Mouse (Mus musculus) liver, embryonic 12.5 days (tissue): ENCODE data around the gene Elp4. TPM values are rescaled to one million over a fixed set of nuclear protein-coding genes. Genes with fewer than 3 reads are reported as not detected.

Experiments
- ATAC-seq: fragments of 200-750 bp; cut with Nextera tagmentation; 2 replicates; pipeline ENCODE4 v1.8.0; 2017; ENCODE audit warnings: moderate number of reproducible peaks, mild to moderate bottlenecking, moderate library complexity
- H3K27ac ChIP-seq: fragments of 300-500 bp; sonication (generic); 2 replicates; pipeline ENCODE4 v1.5.1; 2016; ENCODE audit warnings: mild to moderate bottlenecking
- H3K27me3 ChIP-seq: fragments of 300-500 bp; sonication (generic); replicated peaks from 2 replicates; pipeline ENCODE4 v1.6.1; 2016; ENCODE audit warnings: mild to moderate bottlenecking, moderate library complexity
- H3K36me3 ChIP-seq: fragments of 300-500 bp; sonication (generic); 2 replicates; pipeline ENCODE4 v1.6.1; 2016; ENCODE audit warnings: mild to moderate bottlenecking, moderate library complexity
- H3K4me1 ChIP-seq: fragments of 300-500 bp; sonication (generic); 2 replicates; pipeline ENCODE4 v1.6.1; 2016
- H3K4me2 ChIP-seq: fragments of 300-500 bp; sonication (generic); 2 replicates; pipeline ENCODE4 v1.6.1; 2016; ENCODE audit warnings: mild to moderate bottlenecking, moderate library complexity
- H3K4me3 ChIP-seq: fragments of 300-500 bp; sonication (generic); 2 replicates; pipeline ENCODE4 v1.5.1; 2016; ENCODE audit warnings: mild to moderate bottlenecking, moderate library complexity
- H3K9ac ChIP-seq: fragments of 300-500 bp; sonication (generic); 2 replicates; pipeline ENCODE4 v1.6.1; 2016; ENCODE audit warnings: mild to moderate bottlenecking, moderate library complexity
- H3K9me3 ChIP-seq: fragments of 300-500 bp; sonication (generic); replicated peaks from 2 replicates; pipeline ENCODE4 v1.6.1; 2016; ENCODE audit warnings: mild to moderate bottlenecking, moderate library complexity
- WGBS: fragments of 180-500 bp; shearing (Covaris S2); methylation state at CpG from one replicate; pipeline ENCODE4 v1.1.7; 2016; ENCODE audit not compliant: insufficient replicate concordance; 5-methylcytosine and 5-hydroxymethylcytosine counted together
- polyA plus RNA-seq: library from polyadenylated mRNA; unstranded; fragments of >200 nt; fragmentation: Nextera tagmentation; extraction: Ambion mirVana; gene quantifications from 2 replicates; pipeline ENCODE4 v1.2.1, GENCODE M21; 2016

Gene Elp4
- polyA plus RNA-seq, 1 experiment from 2014 or later: 24.8 TPM

- Histone ChIP-seq H3K36me3 (no peaks in the 10 kb centered on the region), H3K4me3 (no peak overlapping the region), H3K9ac (no peak overlapping the region), H3K9me3 (no peaks in the 10 kb centered on the region), H3K4me2 (no peak overlapping the region), H3K27ac (no peak overlapping the region), H3K27me3 (peaks cover 100% of the 10 kb centered on the region), H3K4me1 (peaks cover 30% of the 10 kb centered on the region)
- WGBS: 4% methylated on average over 4 of the region's 4 CpGs
- no peak for ATAC-seq
Measured at GRCm38 (mm10) chr2:105678306-105678705, 226.1 kb downstream of the Elp4 start.

GRCm38 (mm10) chr2:105677434-105678105 lies 226.8 kb downstream of the Elp4 start:
- no peak for ATAC-seq
- Histone ChIP-seq H3K9ac (no peak overlapping the region), H3K4me1 (peaks cover 27% of the 10 kb centered on the region), H3K9me3 (no peaks in the 10 kb centered on the region), H3K4me3 (no peak overlapping the region), H3K27me3 (peaks cover 100% of the 10 kb centered on the region), H3K4me2 (no peak overlapping the region), H3K27ac (no peak overlapping the region), H3K36me3 (no peaks in the 10 kb centered on the region)
- 2% methylated on average over 11 of the region's 11 CpGs for WGBS

GRCm38 (mm10) chr2:105676909-105677433 lies 227.4 kb downstream of the Elp4 start:
- Histone ChIP-seq H3K36me3 (no peaks in the 10 kb centered on the region), H3K9me3 (no peaks in the 10 kb centered on the region), H3K4me1 (peaks cover 24% of the 10 kb centered on the region), H3K9ac (no peak overlapping the region), H3K27me3 (peaks cover 100% of the 10 kb centered on the region), H3K27ac (no peak overlapping the region), H3K4me3 (no peak overlapping the region), H3K4me2 (no peak overlapping the region)
- 2% methylated on average over 11 of the region's 11 CpGs for WGBS
- ATAC-seq: no peak

- no peak overlapping the region for H3K9ac ChIP-seq
- H3K9me3 ChIP-seq: no peaks in the 10 kb centered on the region
- no peaks in the 10 kb centered on the region for H3K36me3 ChIP-seq
- peak overlapping the region; percentile 65 for H3K4me2 ChIP-seq
- WGBS: 1% methylated on average over 77 of the region's 77 CpGs
- no peak for ATAC-seq
- peaks cover 100% of the 10 kb centered on the region for H3K27me3 ChIP-seq
- no peak overlapping the region for H3K27ac ChIP-seq
- H3K4me1 ChIP-seq: peaks cover 22% of the 10 kb centered on the region
- H3K4me3 ChIP-seq: peak overlapping the region; percentile 35
Measured at GRCm38 (mm10) chr2:105676080-105676908, 228.1 kb downstream of the Elp4 start.

DNA sequence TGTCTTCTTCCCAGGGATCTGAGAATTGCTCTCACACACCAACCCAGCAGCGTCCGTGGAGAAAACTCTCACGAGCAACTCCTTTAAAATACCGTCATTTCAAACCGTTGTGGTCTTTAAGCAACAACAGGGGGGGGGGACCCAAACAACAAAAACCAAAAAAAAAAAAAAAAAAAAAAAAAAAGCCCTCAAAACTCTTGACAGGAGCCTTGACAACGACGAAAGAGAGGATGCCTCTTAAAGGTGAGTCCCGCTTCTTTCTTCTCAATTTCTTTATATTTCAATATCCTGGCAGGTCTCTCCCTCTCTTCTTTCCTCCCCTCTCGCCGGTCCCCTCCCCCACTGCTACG lies 228.7 kb downstream of the Elp4 start:
- no peak for ATAC-seq
- no peak overlapping the region for H3K27ac ChIP-seq
- H3K4me2 ChIP-seq: peak overlapping the region; percentile 65
- H3K36me3 ChIP-seq: no peaks in the 10 kb centered on the region
- no peak overlapping the region for H3K9ac ChIP-seq
- peaks cover 100% of the 10 kb centered on the region for H3K27me3 ChIP-seq
- H3K9me3 ChIP-seq: no peaks in the 10 kb centered on the region
- 1% methylated on average over 11 of the region's 11 CpGs for WGBS
- H3K4me3 ChIP-seq: peak overlapping the region; percentile 41
- peaks cover 22% of the 10 kb centered on the region for H3K4me1 ChIP-seq

- H3K27me3 ChIP-seq: peaks cover 100% of the 10 kb centered on the region
- peaks cover 22% of the 10 kb centered on the region for H3K4me1 ChIP-seq
- peak overlapping the region; percentile 41 for H3K4me3 ChIP-seq
- peak; percentile 73 for ATAC-seq
- H3K9me3 ChIP-seq: no peaks in the 10 kb centered on the region
- WGBS: 2% methylated on average over 49 of the region's 49 CpGs
- no peak overlapping the region for H3K9ac ChIP-seq
- no peaks in the 10 kb centered on the region for H3K36me3 ChIP-seq
- H3K27ac ChIP-seq: no peak overlapping the region
- H3K4me2 ChIP-seq: peak overlapping the region; percentile 65
Measured at GRCm38 (mm10) chr2:105674875-105675729, 229.3 kb downstream of the Elp4 start.

- no peak; the same call in 1 of the 2 replicates for ATAC-seq
- under 1% methylated on average over 36 of the region's 36 CpGs for WGBS
- no peak overlapping the region for H3K9ac ChIP-seq
Measured at GRCm38 (mm10) chr2:105674061-105674874, 230.1 kb downstream of the Elp4 start.

GRCm38 (mm10) chr2:105673631-105674060 lies 230.7 kb downstream of the Elp4 start:
- Histone ChIP-seq H3K4me3 (0 out of 2 replicates have a peak overlapping the region, but pooled peaks have one; percentile 7), H3K4me2 (peak overlapping the region; percentile 65; the same call in 1 of the 2 replicates), H3K9ac (no peak overlapping the region), H3K36me3 (no peaks in the 10 kb centered on the region), H3K9me3 (no peaks in the 10 kb centered on the region), H3K27ac (no peak overlapping the region), H3K4me1 (peaks cover 27% of the 10 kb centered on the region), H3K27me3 (peaks cover 100% of the 10 kb centered on the region)
- no peak for ATAC-seq
- WGBS: 4% methylated on average over 10 of the region's 10 CpGs

More at GRCm38 (mm10) chr2:105674061-105674874, 230.1 kb downstream of the Elp4 start:
- H3K27me3 ChIP-seq: peaks cover 100% of the 10 kb centered on the region
- H3K9me3 ChIP-seq: no peaks in the 10 kb centered on the region
- H3K36me3 ChIP-seq: no peaks in the 10 kb centered on the region
- H3K4me2 ChIP-seq: peak overlapping the region; percentile 65
- H3K27ac ChIP-seq: no peak overlapping the region
- peak overlapping the region; percentile 41 for H3K4me3 ChIP-seq
- H3K4me1 ChIP-seq: peaks cover 22% of the 10 kb centered on the region

DNA sequence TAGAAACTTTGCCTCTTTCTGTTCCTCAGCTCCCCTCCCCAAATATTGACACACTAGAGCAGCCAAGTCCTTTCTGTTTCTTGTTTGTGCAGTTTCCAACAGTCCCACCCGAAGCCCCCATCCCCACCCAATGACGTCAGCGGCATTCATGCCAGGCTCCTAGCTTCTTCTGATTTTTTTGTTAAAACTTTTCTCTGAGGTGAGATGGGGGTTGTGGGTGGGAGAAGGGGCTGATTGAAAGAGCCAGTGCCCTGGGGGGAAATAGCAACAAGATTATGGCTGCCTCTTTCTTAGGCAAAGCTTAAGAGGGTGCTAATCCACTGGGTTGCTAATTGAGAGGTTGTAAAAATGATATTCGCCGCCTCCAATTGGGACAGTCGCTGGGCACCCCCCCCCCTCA lies 231.3 kb downstream of the Elp4 start:
- Histone ChIP-seq H3K4me3 (no peak overlapping the region), H3K27ac (no peak overlapping the region), H3K27me3 (peaks cover 100% of the 10 kb centered on the region), H3K9me3 (no peaks in the 10 kb centered on the region), H3K36me3 (no peaks in the 10 kb centered on the region), H3K9ac (no peak overlapping the region), H3K4me2 (no peak overlapping the region), H3K4me1 (peaks cover 32% of the 10 kb centered on the region)
- WGBS: 2% methylated on average over 6 of the region's 6 CpGs
- no peak for ATAC-seq

GRCm38 (mm10) chr2:105672596-105672960 lies 231.8 kb downstream of the Elp4 start:
- no peak for ATAC-seq
- WGBS: 2% methylated on average over 16 of the region's 16 CpGs
- Histone ChIP-seq H3K9ac (no peak overlapping the region), H3K4me3 (no peak overlapping the region), H3K9me3 (no peaks in the 10 kb centered on the region), H3K27me3 (peaks cover 100% of the 10 kb centered on the region), H3K4me2 (peak overlapping the region; percentile 7; the same call in 1 of the 2 replicates), H3K4me1 (peaks cover 32% of the 10 kb centered on the region), H3K36me3 (no peaks in the 10 kb centered on the region), H3K27ac (no peak overlapping the region)
